Mouse (Mus musculus): ENCODE data around the gene Ube2s. TPM values are rescaled to one million over a fixed set of nuclear protein-coding genes. Genes with fewer than 3 reads are reported as not detected.
A peak's percentile ranks its signal among the peaks of the same experiment; 100 is the strongest.
"Not testable (repeated sequence)": the region's sequence is repeated elsewhere in the genome, so short reads cannot be mapped to it uniquely, and the experiment has no call there.

The Ube2s gene
- polyA plus RNA-seq, 1 experiment, result 1,069 TPM

- Histone ChIP-seq H3K4me1 (ENCODE audit: control insufficient read depth, insufficient read depth, low read length) (no peaks in the 10 kb centered on the region), H3K36me3 (ENCODE audit: control insufficient read depth, insufficient read depth, low read length) (peaks cover 4% of the 10 kb centered on the region), H3K27ac (ENCODE audit: control insufficient read depth, insufficient read depth, low read depth, low read length) (no peak overlapping the region), H3K4me3 (ENCODE audit: control insufficient read depth, low read depth, low read length) (no peak overlapping the region), H3K27me3 (ENCODE audit: control insufficient read depth, insufficient read depth, low read length) (no peaks in the 10 kb centered on the region)
- TF ChIP-seq CTCF (IDR thresholded peaks at IDR 0.05; ENCODE audit: control insufficient read depth, insufficient read depth, insufficient replicate concordance, low read depth, low read length) (no peak), POLR2A (IDR thresholded peaks at IDR 0.05; ENCODE audit: control insufficient read depth, low read depth, low read length) (no peak)
These were observed 4.2 kb upstream of the Ube2s start for GRCm38 (mm10) chr7:4816559-4816958.

- no peaks in the 10 kb centered on the region for H3K27me3 ChIP-seq (ENCODE audit: control insufficient read depth, insufficient read depth, low read length)
- peak overlapping the region; percentile 95 for H3K4me3 ChIP-seq (ENCODE audit: control insufficient read depth, low read depth, low read length)
- peak overlapping the region; percentile 100 for H3K27ac ChIP-seq (ENCODE audit: control insufficient read depth, insufficient read depth, low read depth, low read length)
- peaks cover 8% of the 10 kb centered on the region for H3K36me3 ChIP-seq (ENCODE audit: control insufficient read depth, insufficient read depth, low read length)
- TF ChIP-seq CTCF (IDR thresholded peaks at IDR 0.05; ENCODE audit: control insufficient read depth, insufficient read depth, insufficient replicate concordance, low read depth, low read length) (no peak), POLR2A (IDR thresholded peaks at IDR 0.05; ENCODE audit: control insufficient read depth, low read depth, low read length) (no peak)
- H3K4me1 ChIP-seq (ENCODE audit: control insufficient read depth, insufficient read depth, low read length), result peaks cover 5% of the 10 kb centered on the region
These were observed 858 bp upstream of the Ube2s start for GRCm38 (mm10) chr7:4813105-4813791.

DNA sequence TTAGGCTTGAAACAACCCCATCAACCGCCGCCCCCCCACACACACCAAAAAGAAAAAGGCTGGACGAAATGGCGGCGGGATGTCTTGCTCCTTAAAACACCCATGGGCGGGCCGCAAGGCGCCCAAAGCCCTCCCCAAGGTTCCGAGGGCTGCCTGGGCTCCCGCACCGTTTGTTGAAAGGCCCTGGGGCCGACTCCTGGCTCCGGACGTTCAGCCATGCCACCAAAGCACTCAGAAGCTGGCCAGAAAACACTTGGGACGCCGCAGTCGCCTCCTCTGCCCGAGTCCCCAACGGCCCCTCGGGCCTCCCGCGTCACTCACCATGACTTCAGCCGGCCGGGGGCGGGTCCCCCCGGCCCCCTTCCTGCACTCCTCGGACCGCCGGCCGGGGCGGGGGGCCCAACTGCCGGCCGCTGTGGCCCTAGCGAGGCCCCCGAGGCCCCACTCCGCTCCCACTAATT is 518 bp downstream of the Ube2s start:
- peaks cover 8% of the 10 kb centered on the region for H3K36me3 ChIP-seq (ENCODE audit: control insufficient read depth, insufficient read depth, low read length)
- H3K27ac ChIP-seq (ENCODE audit: control insufficient read depth, insufficient read depth, low read depth, low read length), result peak overlapping the region; percentile 100
- H3K4me3 ChIP-seq (ENCODE audit: control insufficient read depth, low read depth, low read length), result peak overlapping the region; percentile 95
- peaks cover 5% of the 10 kb centered on the region for H3K4me1 ChIP-seq (ENCODE audit: control insufficient read depth, insufficient read depth, low read length)
- no peaks in the 10 kb centered on the region for H3K27me3 ChIP-seq (ENCODE audit: control insufficient read depth, insufficient read depth, low read length)
- TF ChIP-seq CTCF (IDR thresholded peaks at IDR 0.05; ENCODE audit: control insufficient read depth, insufficient read depth, insufficient replicate concordance, low read depth, low read length) (no peak), POLR2A (IDR thresholded peaks at IDR 0.05; ENCODE audit: control insufficient read depth, low read depth, low read length) (no peak)

- H3K27me3 ChIP-seq (ENCODE audit: control insufficient read depth, insufficient read depth, low read length); H3K36me3 ChIP-seq (ENCODE audit: control insufficient read depth, insufficient read depth, low read length); H3K4me1 ChIP-seq (ENCODE audit: control insufficient read depth, insufficient read depth, low read length): not testable (repeated sequence)
- H3K27ac ChIP-seq (ENCODE audit: control insufficient read depth, insufficient read depth, low read depth, low read length), result peak overlapping the region; percentile 100
- H3K4me3 ChIP-seq (ENCODE audit: control insufficient read depth, low read depth, low read length), result peak overlapping the region; percentile 95
These were observed 1.3 kb downstream of the Ube2s start for GRCm38 (mm10) chr7:4811131-4811530.

- Histone ChIP-seq H3K36me3 (ENCODE audit: control insufficient read depth, insufficient read depth, low read length) (peaks cover 6% of the 10 kb centered on the region), H3K4me1 (ENCODE audit: control insufficient read depth, insufficient read depth, low read length) (peaks cover 5% of the 10 kb centered on the region), H3K27me3 (ENCODE audit: control insufficient read depth, insufficient read depth, low read length) (no peaks in the 10 kb centered on the region), H3K27ac (ENCODE audit: control insufficient read depth, insufficient read depth, low read depth, low read length) (no peak overlapping the region), H3K4me3 (ENCODE audit: control insufficient read depth, low read depth, low read length) (no peak overlapping the region)
- no peak for TF ChIP-seq POLR2A (IDR thresholded peaks at IDR 0.05; ENCODE audit: control insufficient read depth, low read depth, low read length)
- TF ChIP-seq CTCF (IDR thresholded peaks at IDR 0.05; ENCODE audit: control insufficient read depth, insufficient read depth, insufficient replicate concordance, low read depth, low read length), result no peak
These were observed 5.7 kb downstream of the Ube2s start for GRCm38 (mm10) chr7:4806716-4807115.

- no peaks in the 10 kb centered on the region for H3K36me3 ChIP-seq (ENCODE audit: control insufficient read depth, insufficient read depth, low read length)
- TF ChIP-seq CTCF (IDR thresholded peaks at IDR 0.05; ENCODE audit: control insufficient read depth, insufficient read depth, insufficient replicate concordance, low read depth, low read length), result no peak
These were observed 10.1 kb downstream of the Ube2s start for GRCm38 (mm10) chr7:4802247-4802646.

GRCm38 (mm10) chr7:4795767-4796433 is 16.5 kb downstream of the Ube2s start:
- Histone ChIP-seq H3K27ac (ENCODE audit: control insufficient read depth, insufficient read depth, low read depth, low read length) (no peak overlapping the region), H3K4me1 (ENCODE audit: control insufficient read depth, insufficient read depth, low read length) (no peaks in the 10 kb centered on the region), H3K36me3 (ENCODE audit: control insufficient read depth, insufficient read depth, low read length) (peaks cover 2% of the 10 kb centered on the region; the same call in 1 of the 2 replicates), H3K27me3 (ENCODE audit: control insufficient read depth, insufficient read depth, low read length) (no peaks in the 10 kb centered on the region), H3K4me3 (ENCODE audit: control insufficient read depth, low read depth, low read length) (no peak overlapping the region)
- TF ChIP-seq CTCF (IDR thresholded peaks at IDR 0.05; ENCODE audit: control insufficient read depth, insufficient read depth, insufficient replicate concordance, low read depth, low read length) (no peak), POLR2A (IDR thresholded peaks at IDR 0.05; ENCODE audit: control insufficient read depth, low read depth, low read length) (no peak)

More at GRCm38 (mm10) chr7:4802247-4802646, 10.1 kb downstream of the Ube2s start:
- Histone ChIP-seq H3K4me1 (ENCODE audit: control insufficient read depth, insufficient read depth, low read length) (no peaks in the 10 kb centered on the region), H3K27ac (ENCODE audit: control insufficient read depth, insufficient read depth, low read depth, low read length) (no peak overlapping the region), H3K27me3 (ENCODE audit: control insufficient read depth, insufficient read depth, low read length) (no peaks in the 10 kb centered on the region), H3K4me3 (ENCODE audit: control insufficient read depth, low read depth, low read length) (no peak overlapping the region)

Data from testis, adult 2 months (tissue).